Mouse (Mus musculus) midbrain, postnatal 0 days (tissue): ENCODE measurements around the gene Ptchd3. TPM values are rescaled to one million over a fixed set of nuclear protein-coding genes. Genes with fewer than 3 reads are reported as not detected.

ENCODE experiments used
- ATAC-seq: fragments of 200-750 bp; cut with Nextera tagmentation; 2 replicates; pipeline ENCODE4 v1.8.0; 2017; ENCODE audit warnings: moderate number of reproducible peaks, mild to moderate bottlenecking, moderate TSS enrichment, moderate library complexity; ENCODE audit not compliant: low FRiP score
- DNase-seq: peaks from one replicate; pipeline ENCODE4 v3.0.0-alpha.2; 2015; ENCODE audit warnings: low spot score
- H3K27ac ChIP-seq: fragments of 300-500 bp; sonication (generic); 2 replicates; pipeline ENCODE4 v1.5.1; 2014; ENCODE audit warnings: low read depth, mild to moderate bottlenecking, low read length, mixed read lengths
- H3K27me3 ChIP-seq: fragments of 300-500 bp; sonication (generic); 2 replicates; pipeline ENCODE4 v1.6.1; 2014; ENCODE audit warnings: low read length, control low read depth, mixed read lengths; ENCODE audit not compliant: insufficient read depth
- H3K36me3 ChIP-seq: fragments of 300-500 bp; sonication (generic); 2 replicates; pipeline ENCODE4 v1.6.1; 2014; ENCODE audit warnings: low read length, control low read depth, mixed read lengths; ENCODE audit not compliant: insufficient read depth
- H3K4me1 ChIP-seq: fragments of 300-500 bp; sonication (generic); 2 replicates; pipeline ENCODE4 v1.6.1; 2014; ENCODE audit warnings: mild to moderate bottlenecking, control low read depth, antibody characterized with exemption, low read length, mixed read lengths; ENCODE audit not compliant: insufficient read depth
- H3K4me2 ChIP-seq: fragments of 300-500 bp; sonication (generic); 2 replicates; pipeline ENCODE4 v1.6.1; 2014; ENCODE audit warnings: low read depth, mild to moderate bottlenecking, low read length, mixed read lengths; ENCODE audit not compliant: poor library complexity, severe bottlenecking
- H3K4me3 ChIP-seq: fragments of 300-500 bp; sonication (generic); 2 replicates; pipeline ENCODE4 v1.5.1; 2014; ENCODE audit warnings: low read depth, mild to moderate bottlenecking, low read length, moderate library complexity
- H3K9ac ChIP-seq: fragments of 300-500 bp; sonication (generic); replicated peaks from 2 replicates; pipeline ENCODE4 v1.6.1; 2014; ENCODE audit warnings: mild to moderate bottlenecking, low read length, moderate library complexity, mixed read lengths; ENCODE audit not compliant: poor library complexity, severe bottlenecking
- H3K9me3 ChIP-seq: fragments of 300-500 bp; sonication (generic); 2 replicates; pipeline ENCODE4 v1.6.1; 2016; ENCODE audit warnings: low read length, control low read depth
- CTCF ChIP-seq: IDR thresholded peaks from 2 replicates; pipeline ENCODE4 v1.5.1; 2016; ENCODE audit warnings: antibody characterized with exemption, mild to moderate bottlenecking
- WGBS: fragments of 180-500 bp; shearing (Covaris S2); extraction: QIAGEN DNeasy Blood & Tissue Kit; methylation state at CpG from one replicate; pipeline ENCODE4 v1.1.7; 2014; 5-methylcytosine and 5-hydroxymethylcytosine counted together
- polyA plus RNA-seq: library from polyadenylated mRNA; unstranded; fragments of >200 nt; fragmentation: Nextera tagmentation; extraction: Ambion mirVana; gene quantifications from 2 replicates; pipeline ENCODE4 v1.2.1, GENCODE M21; 2015
- total RNA-seq: library from RNA; depleted of rRNA; stranded (reverse); fragments of >200 nt; gene quantifications from 2 replicates; pipeline ENCODE4 v1.2.3, GENCODE M21; 2014

The Ptchd3 gene
- total and polyA plus RNA-seq, 2 experiments from 2014 or later = 0.11 TPM; not detected in 1

- Histone ChIP-seq H3K9me3 (no peaks in the 10 kb centered on the region), H3K27me3 (no peaks in the 10 kb centered on the region), H3K4me3 (no peak overlapping the region), H3K9ac (no peak overlapping the region), H3K4me2 (no peak overlapping the region), H3K4me1 (no peaks in the 10 kb centered on the region), H3K27ac (no peak overlapping the region), H3K36me3 (no peaks in the 10 kb centered on the region)
- 84% methylated on average over 4 of the region's 4 CpGs for WGBS
- DNase-seq (no peak), ATAC-seq (no peak)
- no peak for TF ChIP-seq CTCF
Observed at GRCm38 (mm10) chr11:121799746-121800299, 30.2 kb upstream of the Ptchd3 start.

DNA sequence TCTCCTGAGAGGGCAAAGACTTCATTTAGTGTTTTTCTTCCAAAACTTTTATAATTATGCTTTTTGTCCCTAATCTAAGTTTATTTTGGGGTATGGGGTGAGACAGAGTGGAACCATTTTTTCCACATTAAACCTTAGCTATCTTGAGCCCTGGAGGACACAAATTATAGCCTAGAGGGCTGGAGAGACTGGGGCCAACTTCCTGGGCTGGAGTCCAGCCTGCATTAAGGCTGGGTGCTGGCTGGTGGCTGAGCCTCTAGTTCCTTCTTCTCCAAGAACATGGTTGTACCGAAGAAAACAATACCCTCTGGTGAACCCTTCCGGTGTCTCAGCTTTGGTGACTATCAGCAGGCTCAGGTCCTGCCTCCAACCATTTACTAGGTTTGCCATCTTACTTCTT, 27.3 kb upstream of the Ptchd3 start:
- no peaks in the 10 kb centered on the region for H3K9me3 ChIP-seq
- DNase-seq = no peak
- no peak overlapping the region for H3K4me2 ChIP-seq
- H3K4me3 ChIP-seq = no peak overlapping the region
- WGBS = 92% methylated on average over 2 of the region's 2 CpGs
- H3K36me3 ChIP-seq = no peaks in the 10 kb centered on the region
- no peak overlapping the region for H3K27ac ChIP-seq
- H3K4me1 ChIP-seq = no peaks in the 10 kb centered on the region
- H3K27me3 ChIP-seq = no peaks in the 10 kb centered on the region
- TF ChIP-seq CTCF = no peak
- no peak overlapping the region for H3K9ac ChIP-seq
- ATAC-seq = no peak

- Histone ChIP-seq H3K4me3 (no peak overlapping the region), H3K9me3 (no peaks in the 10 kb centered on the region), H3K4me1 (no peaks in the 10 kb centered on the region), H3K27ac (no peak overlapping the region), H3K4me2 (no peak overlapping the region), H3K36me3 (no peaks in the 10 kb centered on the region), H3K9ac (no peak overlapping the region), H3K27me3 (no peaks in the 10 kb centered on the region)
- WGBS = 91% methylated on average over 5 of the region's 5 CpGs
- TF ChIP-seq CTCF = no peak
- no peak for DNase-seq
- no peak for ATAC-seq
Observed at GRCm38 (mm10) chr11:121804258-121805027, 25.6 kb upstream of the Ptchd3 start.

- ATAC-seq (no peak), DNase-seq (peak; percentile 93)
- no peak overlapping the region for H3K9ac ChIP-seq
- no peaks in the 10 kb centered on the region for H3K36me3 ChIP-seq
- H3K4me3 ChIP-seq = no peak overlapping the region
- no peaks in the 10 kb centered on the region for H3K9me3 ChIP-seq
- WGBS = 9% methylated on average over 4 of the region's 4 CpGs
- TF ChIP-seq CTCF = peak; percentile 93
- H3K4me2 ChIP-seq = no peak overlapping the region
- H3K27me3 ChIP-seq = no peaks in the 10 kb centered on the region
- H3K27ac ChIP-seq = no peak overlapping the region
- no peaks in the 10 kb centered on the region for H3K4me1 ChIP-seq
Observed at GRCm38 (mm10) chr11:121808204-121808852, 21.7 kb upstream of the Ptchd3 start.

- Histone ChIP-seq H3K36me3 (no peaks in the 10 kb centered on the region), H3K4me1 (no peaks in the 10 kb centered on the region), H3K4me3 (no peak overlapping the region), H3K4me2 (no peak overlapping the region), H3K9ac (no peak overlapping the region), H3K9me3 (no peaks in the 10 kb centered on the region), H3K27me3 (no peaks in the 10 kb centered on the region), H3K27ac (no peak overlapping the region)
- DNase-seq = no peak
- no peak for ATAC-seq
- no peak for TF ChIP-seq CTCF
- WGBS = 43% methylated on average over 1 of the region's 1 CpGs
Observed at GRCm38 (mm10) chr11:121808866-121809265, 21.2 kb upstream of the Ptchd3 start.

DNA sequence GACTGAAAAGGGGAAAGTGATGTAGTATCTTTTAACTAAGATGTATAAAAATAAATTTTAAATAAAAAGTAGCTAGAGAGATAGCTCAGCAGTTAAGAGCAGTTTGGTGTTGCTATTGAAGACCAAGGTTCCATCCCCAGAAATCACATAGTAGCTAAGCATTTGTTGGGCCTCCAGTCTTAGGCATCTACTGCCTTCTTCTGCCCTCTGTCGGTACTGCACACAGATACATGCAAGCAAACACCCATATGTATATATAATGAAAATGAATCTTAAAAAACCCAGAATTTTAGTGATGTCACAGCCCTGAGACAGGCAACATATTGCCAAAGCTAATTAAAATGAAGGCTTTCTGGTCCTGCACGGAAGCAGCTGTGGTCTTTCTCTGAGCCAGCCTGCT, 15.9 kb downstream of the Ptchd3 start:
- ATAC-seq = no peak
- Histone ChIP-seq H3K4me3 (no peak overlapping the region), H3K27ac (no peak overlapping the region), H3K27me3 (no peaks in the 10 kb centered on the region), H3K9ac (no peak overlapping the region), H3K9me3 (no peaks in the 10 kb centered on the region; the same call in 1 of the 2 replicates), H3K4me2 (no peak overlapping the region), H3K4me1 (no peaks in the 10 kb centered on the region), H3K36me3 (no peaks in the 10 kb centered on the region)
- DNase-seq = peak; percentile 10
- peak; percentile 60 for TF ChIP-seq CTCF
- 45% methylated on average over 2 of the region's 2 CpGs for WGBS
